Mouse (Mus musculus): ENCODE data around the gene Inpp5a.

- no peak for TF ChIP-seq CTCF (IDR thresholded peaks at IDR 0.05; ENCODE audit: borderline replicate concordance, extremely low read depth, insufficient read depth, insufficient read length)
- TF ChIP-seq POLR2A (IDR thresholded peaks at IDR 0.05; ENCODE audit: borderline replicate concordance, extremely low read depth, insufficient read depth, insufficient read length, poor library complexity, severe bottlenecking) = no peak
Observed at GRCm38 (mm10) chr7:139377381-139377780, 11.5 kb upstream of the Inpp5a start.

Data from brain, embryonic 14.5 days (tissue).